Mouse (Mus musculus) spleen, embryonic (tissue): Measurements from ENCODE around the gene Crybg2.

Experiments used
- CTCF ChIA-PET: fragments of 350-600 bp; sonication (Branson Sonifier 250); formaldehyde crosslinking; loops from one replicate; lab custom pipeline; 2022; lab: Charles Lee

The Crybg2 gene

GRCm38 (mm10) chr4:134092382-134093288 lies 32.0 kb downstream of the Crybg2 start:
- CTCF ChIA-PET, result interaction anchor here (1.2 to 2.8 kb wide), 5 partner anchors 10 to 36 kb away, joined by 4 to 19 read pairs (median 6); partner anchors contain the start of gene Sh3bgrl3

- CTCF ChIA-PET, result interaction anchor here (0.6 to 2.0 kb wide), 3 partner anchors 23 to 322 kb away, joined by 5 to 10 read pairs (median 7); no protein-coding TSS in a partner anchor
These were observed 33.5 kb downstream of the Crybg2 start for GRCm38 (mm10) chr4:134094004-134094564.

GRCm38 (mm10) chr4:134094923-134095547 lies 34.4 kb downstream of the Crybg2 start, which contains the start of gene Cd52:
Gene Cd52 (minus strand): TSS chr4:134095082.
- CTCF ChIA-PET, result interaction anchor here (0.6 to 2.0 kb wide), 6 partner anchors 10 to 323 kb away, joined by 3 to 10 read pairs (median 6); no protein-coding TSS in a partner anchor

GRCm38 (mm10) chr4:134096120-134096519 lies 35.5 kb downstream of the Crybg2 start:
- CTCF ChIA-PET, result interaction anchor here (1.2 to 1.9 kb wide), 2 partner anchors 20 to 27 kb away, joined by 3 to 5 read pairs; no protein-coding TSS in a partner anchor

GRCm38 (mm10) chr4:134097015-134097608 lies 36.5 kb downstream of the Crybg2 start:
- CTCF ChIA-PET, result interaction anchor here (1.2 to 1.9 kb wide), 3 partner anchors 19 to 26 kb away, joined by 3 to 5 read pairs (median 5); no protein-coding TSS in a partner anchor

- CTCF ChIA-PET, result interaction anchor here (0.5 to 2.6 kb wide), 4 partner anchors 18 to 953 kb away, joined by 3 to 8 read pairs (median 4); no protein-coding TSS in a partner anchor
These were observed 38.0 kb downstream of the Crybg2 start for GRCm38 (mm10) chr4:134098628-134099027.

GRCm38 (mm10) chr4:134100245-134100644 lies 39.6 kb downstream of the Crybg2 start:
- CTCF ChIA-PET, result interaction anchor here (0.7 to 2.6 kb wide), 4 partner anchors 17 to 687 kb away, joined by 5 to 8 read pairs (median 7); no protein-coding TSS in a partner anchor

- CTCF ChIA-PET, result no interaction called here
These were observed 41.5 kb downstream of the Crybg2 start, which contains the start of gene Ubxn11 for GRCm38 (mm10) chr4:134101979-134102741. Gene Ubxn11 (plus strand): TSS chr4:134102570.

- CTCF ChIA-PET, result no interaction called here
These were observed 42.1 kb downstream of the Crybg2 start for GRCm38 (mm10) chr4:134102742-134103119.

GRCm38 (mm10) chr4:134106105-134106504 lies 45.5 kb downstream of the Crybg2 start:
- CTCF ChIA-PET, result no interaction called here

- CTCF ChIA-PET, result no interaction called here
These were observed 47.1 kb downstream of the Crybg2 start for GRCm38 (mm10) chr4:134107730-134108129.

- CTCF ChIA-PET, result no interaction called here
These were observed 47.6 kb downstream of the Crybg2 start for GRCm38 (mm10) chr4:134108196-134108595.

GRCm38 (mm10) chr4:134110653-134111052 lies 50.0 kb downstream of the Crybg2 start:
- CTCF ChIA-PET, result no interaction called here

GRCm38 (mm10) chr4:134112403-134112802 lies 51.8 kb downstream of the Crybg2 start:
- CTCF ChIA-PET, result interaction anchor here (0.8 kb wide), 1 partner anchor 77 kb away, joined by 3 read pairs; no protein-coding TSS in a partner anchor

- CTCF ChIA-PET, result interaction anchor here (0.8 kb wide), 1 partner anchor 78 kb away, joined by 3 read pairs; no protein-coding TSS in a partner anchor
These were observed 52.9 kb downstream of the Crybg2 start for GRCm38 (mm10) chr4:134113356-134113994.

- CTCF ChIA-PET, result no interaction called here
These were observed 53.4 kb downstream of the Crybg2 start for GRCm38 (mm10) chr4:134114038-134114437.

- CTCF ChIA-PET, result interaction anchor here (1.0 to 1.3 kb wide), 2 partner anchors 18 to 70 kb away, joined by 5 to 6 read pairs; no protein-coding TSS in a partner anchor
These were observed 54.9 kb downstream of the Crybg2 start for GRCm38 (mm10) chr4:134115215-134116144.

- CTCF ChIA-PET, result interaction anchor here (1.3 to 2.1 kb wide), 3 partner anchors 17 to 22 kb away, joined by 5 to 8 read pairs (median 7); partner anchors contain the start of gene Cd52
These were observed 55.9 kb downstream of the Crybg2 start for GRCm38 (mm10) chr4:134116501-134116900.
